In the genomic region with DNA sequence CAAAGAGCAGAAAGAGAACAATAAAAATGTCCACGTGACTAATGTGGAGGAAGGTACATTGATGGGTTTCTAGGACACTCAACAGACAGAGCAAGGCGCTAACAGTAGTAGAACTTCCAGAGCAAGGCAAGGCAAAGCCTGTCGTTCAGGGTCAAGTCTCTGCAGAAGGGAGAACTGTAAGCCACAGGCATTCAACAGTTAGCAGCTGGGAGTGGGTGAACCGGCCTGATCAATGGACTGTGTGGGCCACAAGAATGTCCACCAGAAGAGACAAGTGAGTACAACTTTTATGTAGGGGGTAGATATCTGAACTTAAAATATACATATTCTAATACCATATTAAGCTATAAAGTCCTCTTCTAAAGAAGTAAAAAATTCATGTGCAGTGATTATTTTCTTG, we compare ENCODE assay signal across 15 mouse cellular contexts.
"Had no signal": no experiment of that assay in that cellular context is flagged by ENCODE, and none has a peak within 500 bp of the region (broad histone marks: within the 10 kb centered on the region; RNA-seq: fewer than 3 reads in every experiment).

No protein-coding gene starts in this region.

- H3K4me3 ChIP-seq: neural tube, embryonic 13.5 days; neural tube, embryonic 15.5 days; stomach, embryonic 15.5 days had no signal

- H3K4me2 ChIP-seq: neural tube, embryonic 13.5 days; neural tube, embryonic 15.5 days; stomach, embryonic 15.5 days had no signal

- H3K27me3 ChIP-seq: neural tube, embryonic 13.5 days; neural tube, embryonic 15.5 days; stomach, embryonic 15.5 days had no signal

- H3K36me3 ChIP-seq: neural tube, embryonic 13.5 days; neural tube, embryonic 15.5 days; stomach, embryonic 15.5 days had no signal

- DNase-seq: retina, postnatal 1 day; right cerebral cortex, adult 18-20 months; right cerebral cortex, postnatal 14 days; right cerebral cortex, postnatal 25 days; right cerebral cortex, postnatal 4 days; spleen, adult 18-20 months; thymus, adult 18-20 months; thymus, adult 2 months; thymus, postnatal 14 days; thymus, postnatal 25 days; thymus, postnatal 36 days; thymus, postnatal 4 days had no signal
